Mouse (Mus musculus) lung, embryonic 14.5 days (tissue): ENCODE measurements around the gene Slfn1. TPM values are rescaled to one million over a fixed set of nuclear protein-coding genes. Genes with fewer than 3 reads are reported as not detected.
"Not testable (repeated sequence)": the region's sequence is repeated elsewhere in the genome, so short reads cannot be mapped to it uniquely, and the experiment has no call there.

Source experiments
- ATAC-seq: fragments of 200-750 bp; cut with Nextera tagmentation; 2 replicates; pipeline ENCODE4 v1.8.0; 2017; ENCODE audit warnings: mild to moderate bottlenecking, moderate TSS enrichment, moderate library complexity; ENCODE audit not compliant: insufficient read depth
- DNase-seq: peaks from one replicate; pipeline ENCODE4 v3.0.0-alpha.2; 2015
- H3K27ac ChIP-seq: fragments of 300-500 bp; sonication (generic); 2 replicates; pipeline ENCODE4 v1.5.1; 2014; ENCODE audit warnings: low read depth, mild to moderate bottlenecking, moderate library complexity
- H3K27me3 ChIP-seq: fragments of 300-500 bp; sonication (generic); 2 replicates; pipeline ENCODE4 v1.6.1; 2014; ENCODE audit warnings: low read length, control low read depth; ENCODE audit not compliant: insufficient read depth
- H3K36me3 ChIP-seq: fragments of 300-500 bp; sonication (generic); 2 replicates; pipeline ENCODE4 v1.6.1; 2014; ENCODE audit warnings: control low read depth; ENCODE audit not compliant: insufficient read depth
- H3K4me1 ChIP-seq: fragments of 300-500 bp; sonication (generic); 2 replicates; pipeline ENCODE4 v1.6.1; 2014; ENCODE audit warnings: antibody characterized with exemption, control low read depth; ENCODE audit not compliant: insufficient read depth
- H3K4me2 ChIP-seq: fragments of 300-500 bp; sonication (generic); 2 replicates; pipeline ENCODE4 v1.6.1; 2014; ENCODE audit warnings: mild to moderate bottlenecking
- H3K4me3 ChIP-seq: fragments of 300-500 bp; sonication (generic); 2 replicates; pipeline ENCODE4 v1.5.1; 2014; ENCODE audit warnings: low read depth, low read length
- H3K9ac ChIP-seq: fragments of 300-500 bp; sonication (generic); 2 replicates; pipeline ENCODE4 v1.6.1; 2014
- H3K9me3 ChIP-seq: fragments of 300-500 bp; sonication (generic); 2 replicates; pipeline ENCODE4 v1.6.1; 2016; ENCODE audit warnings: low read depth, low read length, control low read depth
- WGBS: fragments of 180-500 bp; shearing (Covaris S2); extraction: QIAGEN DNeasy Blood & Tissue Kit; methylation state at CpG from one replicate; pipeline ENCODE4 v1.1.7; 2014; 5-methylcytosine and 5-hydroxymethylcytosine counted together
- polyA plus RNA-seq: library from polyadenylated mRNA; unstranded; fragments of >200 nt; fragmentation: Nextera tagmentation; extraction: Ambion mirVana; gene quantifications from 2 replicates; pipeline ENCODE4 v1.2.1, GENCODE M21; 2014

The Slfn1 gene
- polyA plus RNA-seq, 1 experiment from 2014 or later = 0.34 TPM

DNA sequence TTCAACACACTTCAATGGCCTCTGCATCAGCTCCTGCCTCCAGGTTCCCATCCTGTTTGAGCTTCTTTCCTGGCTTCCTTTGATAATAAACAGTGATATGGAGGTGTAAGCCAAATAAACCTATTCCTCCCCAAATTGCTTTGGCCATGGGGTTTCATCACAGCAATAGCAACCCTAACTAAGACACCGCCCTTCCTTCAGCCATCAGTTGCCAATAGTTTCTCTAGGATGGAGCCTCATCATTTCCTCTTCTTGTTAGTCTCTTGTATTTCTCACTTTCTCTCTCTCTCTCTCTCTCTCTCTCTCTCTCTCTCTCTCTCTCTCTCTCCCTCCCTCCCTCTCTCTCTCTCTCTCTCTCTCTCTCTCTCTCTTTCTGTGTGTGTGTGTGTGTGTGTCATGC is 32.3 kb downstream of the Slfn1 start:
- H3K27me3 ChIP-seq, H3K36me3 ChIP-seq, H3K4me3 ChIP-seq, H3K9ac ChIP-seq, H3K9me3 ChIP-seq, ATAC-seq, DNase-seq, H3K27ac ChIP-seq, H3K4me2 ChIP-seq, H3K4me1 ChIP-seq: not testable (repeated sequence)
- WGBS = no CpG with 5 or more reads among the region's 1 CpGs

Other genes with a start within 250 kb of the Slfn1 start
- gene Rffl, start 245.6 kb upstream of the Slfn1 start, polyA plus RNA-seq = 11.7 and 12.3 TPM in 2 replicates
- gene Rad51d, start 226.2 kb upstream of the Slfn1 start, polyA plus RNA-seq = 13.5 and 14.5 TPM in 2 replicates
- gene Fndc8, start 224.7 kb upstream of the Slfn1 start, polyA plus RNA-seq = not detected in 2 replicates
- 33.0 and 37.4 TPM in 2 replicates for gene Nle1, start 208.4 kb upstream of the Slfn1 start, polyA plus RNA-seq
- 5.6 and 7.8 TPM in 2 replicates for gene Unc45b, start 206.3 kb upstream of the Slfn1 start, polyA plus RNA-seq
- gene Slfn5, start 165.5 kb upstream of the Slfn1 start, polyA plus RNA-seq = 1.5 and 1.6 TPM in 2 replicates
- gene Slfn9, start 125.0 kb upstream of the Slfn1 start, polyA plus RNA-seq = 34.4 and 36.1 TPM in 2 replicates
- 0.55 and 0.75 TPM in 2 replicates for gene Slfn8, start 96.0 kb upstream of the Slfn1 start, polyA plus RNA-seq
- gene Slfn2, start 51.7 kb upstream of the Slfn1 start, polyA plus RNA-seq = 4.7 and 5.8 TPM in 2 replicates
- gene Slfn4, start 58.3 kb downstream of the Slfn1 start, polyA plus RNA-seq = 0.08 TPM in 1 of 2 replicates, not detected in the other
- 1.1 and 1.2 TPM in 2 replicates for gene Slfn3, start 74.5 kb downstream of the Slfn1 start, polyA plus RNA-seq
- 0.43 and 0.47 TPM in 2 replicates for gene Slfn14, start 169.9 kb downstream of the Slfn1 start, polyA plus RNA-seq
- gene Ap2b1, start 182.2 kb downstream of the Slfn1 start, polyA plus RNA-seq = 75.3 and 78.0 TPM in 2 replicates
- gene Pex12, start 185.7 kb downstream of the Slfn1 start, polyA plus RNA-seq = 12.0 and 12.8 TPM in 2 replicates